Mouse (Mus musculus): ENCODE results near the gene Arhgef25. TPM values are rescaled to one million over a fixed set of nuclear protein-coding genes. Genes with fewer than 3 reads are reported as not detected.

Arhgef25 gene
- polyA plus RNA-seq, 1 experiment: not detected

GRCm38 (mm10) chr10:127176756-127177155 lies 13.1 kb downstream of the Arhgef25 start:
- Histone ChIP-seq H3K27ac (ENCODE audit: insufficient read depth, low read depth, low read length) (no peak overlapping the region), H3K4me1 (ENCODE audit: control insufficient read depth, insufficient read depth, low read length) (peaks cover 30% of the 10 kb centered on the region), H3K4me3 (ENCODE audit: insufficient read depth, low read depth, low read length) (no peak overlapping the region)
- TF ChIP-seq POLR2A (IDR thresholded peaks at IDR 0.05; ENCODE audit: insufficient read depth, low read depth, low read length) (no peak), CTCF (IDR thresholded peaks at IDR 0.05; ENCODE audit: insufficient read depth, low read depth, low read length) (no peak)
- WGBS: 27% methylated on average over 7 of the region's 7 CpGs

DNA sequence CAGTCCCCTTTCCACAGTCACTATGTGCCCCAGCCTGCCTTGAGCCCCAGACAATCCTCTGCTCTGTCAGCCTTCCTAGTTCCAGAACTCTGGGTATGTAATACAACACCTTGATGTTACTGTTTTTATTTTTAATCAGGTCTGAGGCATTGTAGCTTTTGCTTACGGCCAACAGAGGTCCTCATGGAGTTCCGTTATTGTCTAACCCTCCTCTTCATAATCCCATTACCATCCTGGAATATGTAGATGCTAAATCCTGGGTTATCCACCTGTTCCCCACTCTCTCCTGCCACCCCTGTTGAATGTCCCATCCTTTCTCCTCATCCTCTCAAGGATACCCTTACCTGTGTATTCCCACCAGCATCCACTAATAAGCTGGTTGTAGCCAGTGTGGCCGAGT lies 13.7 kb downstream of the Arhgef25 start:
- H3K4me1 ChIP-seq (ENCODE audit: control insufficient read depth, insufficient read depth, low read length): peaks cover 30% of the 10 kb centered on the region
- 40% methylated on average over 3 of the region's 3 CpGs for WGBS
- no peak overlapping the region for H3K27ac ChIP-seq (ENCODE audit: insufficient read depth, low read depth, low read length)
- TF ChIP-seq POLR2A (IDR thresholded peaks at IDR 0.05; ENCODE audit: insufficient read depth, low read depth, low read length): no peak
- H3K4me3 ChIP-seq (ENCODE audit: insufficient read depth, low read depth, low read length): no peak overlapping the region

DNA sequence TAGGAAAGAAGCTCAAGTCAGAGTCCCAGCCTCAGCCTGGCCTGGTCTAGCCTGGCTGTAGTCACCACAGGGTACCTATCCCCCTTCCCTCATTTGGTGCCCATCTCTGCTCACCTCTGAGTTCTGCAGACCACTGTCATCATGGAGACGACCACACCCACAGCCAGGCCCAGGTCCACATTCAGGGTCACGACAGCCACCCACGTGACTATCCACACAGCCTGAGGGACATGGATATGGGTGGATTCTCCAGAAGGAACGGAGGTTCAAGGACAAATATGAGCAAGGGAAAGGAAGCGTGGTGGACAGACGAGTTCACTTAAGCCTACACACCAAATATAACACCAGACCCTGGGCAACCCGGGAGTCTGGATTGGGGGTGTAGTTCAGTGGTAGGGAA lies 15.7 kb downstream of the Arhgef25 start:
- 88% methylated on average over 7 of the region's 7 CpGs for WGBS

GRCm38 (mm10) chr10:127173148-127174065 lies 16.5 kb downstream of the Arhgef25 start:
- Histone ChIP-seq H3K4me1 (ENCODE audit: control insufficient read depth, insufficient read depth, low read length) (peaks cover 20% of the 10 kb centered on the region), H3K4me3 (ENCODE audit: insufficient read depth, low read depth, low read length) (no peak overlapping the region), H3K27ac (ENCODE audit: insufficient read depth, low read depth, low read length) (no peak overlapping the region)
- WGBS: 83% methylated on average over 16 of the region's 16 CpGs
- TF ChIP-seq POLR2A (IDR thresholded peaks at IDR 0.05; ENCODE audit: insufficient read depth, low read depth, low read length): no peak
- no peak for TF ChIP-seq CTCF (IDR thresholded peaks at IDR 0.05; ENCODE audit: insufficient read depth, low read depth, low read length)

More for the DNA sequence above, 15.7 kb downstream of the Arhgef25 start:
- Histone ChIP-seq H3K4me1 (ENCODE audit: control insufficient read depth, insufficient read depth, low read length) (peaks cover 26% of the 10 kb centered on the region), H3K4me3 (ENCODE audit: insufficient read depth, low read depth, low read length) (no peak overlapping the region), H3K27ac (ENCODE audit: insufficient read depth, low read depth, low read length) (no peak overlapping the region)
- TF ChIP-seq CTCF (IDR thresholded peaks at IDR 0.05; ENCODE audit: insufficient read depth, low read depth, low read length) (no peak), POLR2A (IDR thresholded peaks at IDR 0.05; ENCODE audit: insufficient read depth, low read depth, low read length) (no peak)

DNA sequence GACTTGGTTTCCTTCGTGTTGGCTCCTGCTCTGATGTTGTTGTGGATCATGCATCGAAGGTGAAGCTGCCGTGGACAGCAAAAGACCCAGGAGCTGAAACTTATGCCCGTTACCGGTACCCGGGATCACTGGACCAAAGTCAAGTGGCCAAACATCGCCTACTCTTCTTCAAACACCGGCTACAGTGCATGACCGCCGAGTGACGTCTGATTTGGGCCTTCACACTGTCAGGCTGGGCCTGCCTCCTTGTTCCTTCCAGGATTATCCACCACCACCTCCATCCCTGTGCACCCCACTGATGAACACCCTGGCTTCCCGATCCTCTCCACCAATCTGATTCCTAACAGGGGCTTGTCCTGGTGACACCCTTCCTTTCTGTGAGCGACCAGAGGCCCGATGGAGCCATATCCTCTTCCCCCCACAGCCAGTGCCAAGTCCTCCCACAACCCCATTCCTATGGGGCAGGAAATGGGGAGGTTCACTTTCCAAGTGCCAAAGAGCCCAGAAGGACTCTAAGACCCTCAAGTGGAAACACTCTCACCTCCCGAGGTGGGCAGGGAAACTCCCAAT lies 18.2 kb downstream of the Arhgef25 start:
- Histone ChIP-seq H3K4me1 (ENCODE audit: control insufficient read depth, insufficient read depth, low read length) (peaks cover 20% of the 10 kb centered on the region), H3K27ac (ENCODE audit: insufficient read depth, low read depth, low read length) (no peak overlapping the region), H3K4me3 (ENCODE audit: insufficient read depth, low read depth, low read length) (no peak overlapping the region)
- WGBS: 89% methylated on average over 15 of the region's 15 CpGs
- no peak for TF ChIP-seq CTCF (IDR thresholded peaks at IDR 0.05; ENCODE audit: insufficient read depth, low read depth, low read length)

- Histone ChIP-seq H3K27ac (ENCODE audit: insufficient read depth, low read depth, low read length) (no peak overlapping the region), H3K4me1 (ENCODE audit: control insufficient read depth, insufficient read depth, low read length) (peaks cover 23% of the 10 kb centered on the region), H3K4me3 (ENCODE audit: insufficient read depth, low read depth, low read length) (peak overlapping the region; percentile 12)
- TF ChIP-seq POLR2A (IDR thresholded peaks at IDR 0.05; ENCODE audit: insufficient read depth, low read depth, low read length): no peak
- peak; percentile 97 for TF ChIP-seq CTCF (IDR thresholded peaks at IDR 0.05; ENCODE audit: insufficient read depth, low read depth, low read length)
- WGBS: 4% methylated on average over 29 of the region's 29 CpGs
Observed at GRCm38 (mm10) chr10:127170837-127171272, 19.0 kb downstream of the Arhgef25 start.

DNA sequence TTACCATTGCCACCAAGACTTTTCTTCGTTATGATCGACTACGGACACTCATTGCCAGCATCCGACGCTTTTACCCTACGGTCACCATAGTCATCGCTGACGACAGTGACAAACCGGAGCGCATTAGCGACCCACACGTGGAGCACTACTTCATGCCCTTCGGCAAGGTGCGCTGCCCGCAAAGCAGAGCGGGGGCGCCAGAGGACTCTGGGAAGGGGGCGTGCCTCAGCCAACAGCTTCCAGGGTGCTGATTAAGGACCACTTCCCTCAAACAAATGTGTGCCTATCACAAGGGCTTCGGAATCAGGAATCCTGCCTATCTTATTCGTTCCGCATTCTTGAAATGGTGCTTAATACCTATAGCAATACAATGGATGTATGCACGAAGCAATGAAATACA lies 19.9 kb downstream of the Arhgef25 start:
- 31% methylated on average over 22 of the region's 22 CpGs for WGBS
- TF ChIP-seq POLR2A (IDR thresholded peaks at IDR 0.05; ENCODE audit: insufficient read depth, low read depth, low read length) (no peak), CTCF (IDR thresholded peaks at IDR 0.05; ENCODE audit: insufficient read depth, low read depth, low read length) (no peak)
- Histone ChIP-seq H3K27ac (ENCODE audit: insufficient read depth, low read depth, low read length) (no peak overlapping the region), H3K4me3 (ENCODE audit: insufficient read depth, low read depth, low read length) (no peak overlapping the region), H3K4me1 (ENCODE audit: control insufficient read depth, insufficient read depth, low read length) (peaks cover 23% of the 10 kb centered on the region)

DNA sequence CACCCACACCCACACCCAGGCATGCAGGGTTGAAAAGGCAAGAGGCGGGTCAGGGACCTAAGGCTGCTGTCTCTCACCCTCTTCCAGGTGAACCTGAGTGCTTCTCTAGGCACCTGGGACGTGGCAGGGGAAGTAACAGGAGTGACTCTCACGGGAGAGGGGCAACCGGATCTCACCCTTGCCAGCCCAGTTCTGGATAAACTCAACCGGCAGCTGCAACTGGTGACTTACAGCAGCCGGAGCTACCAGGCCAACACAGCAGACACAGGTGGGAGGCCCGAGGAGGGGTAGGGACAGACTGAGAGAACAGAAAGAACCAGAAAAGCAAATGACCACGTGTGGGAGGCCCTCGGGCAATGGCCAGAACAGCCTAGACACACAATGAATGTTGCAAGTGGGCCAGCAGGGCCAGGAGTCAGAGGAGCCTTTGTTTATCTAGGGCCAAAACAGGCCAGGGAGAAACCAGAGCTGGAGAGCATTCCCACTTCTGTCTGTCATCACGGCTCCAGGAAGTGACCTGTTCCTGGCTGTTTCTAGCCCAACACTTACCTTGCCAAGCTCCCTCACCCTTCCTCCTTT lies 22.2 kb downstream of the Arhgef25 start:
- no peak overlapping the region for H3K4me3 ChIP-seq (ENCODE audit: insufficient read depth, low read depth, low read length)

More for the DNA sequence above, 22.2 kb downstream of the Arhgef25 start:
- Histone ChIP-seq H3K27ac (ENCODE audit: insufficient read depth, low read depth, low read length) (no peak overlapping the region), H3K4me1 (ENCODE audit: control insufficient read depth, insufficient read depth, low read length) (peaks cover 30% of the 10 kb centered on the region)
- WGBS: 62% methylated on average over 10 of the region's 10 CpGs
- no peak for TF ChIP-seq POLR2A (IDR thresholded peaks at IDR 0.05; ENCODE audit: insufficient read depth, low read depth, low read length)
- TF ChIP-seq CTCF (IDR thresholded peaks at IDR 0.05; ENCODE audit: insufficient read depth, low read depth, low read length): no peak

Measured in olfactory bulb, adult 2 months (tissue).